Mouse (Mus musculus): ENCODE data around the gene Nfe2l1. TPM values are rescaled to one million over a fixed set of nuclear protein-coding genes. Genes with fewer than 3 reads are reported as not detected.

The Nfe2l1 gene
- polyA plus RNA-seq, 1 experiment from 2014 or later = 22.1 TPM

DNA sequence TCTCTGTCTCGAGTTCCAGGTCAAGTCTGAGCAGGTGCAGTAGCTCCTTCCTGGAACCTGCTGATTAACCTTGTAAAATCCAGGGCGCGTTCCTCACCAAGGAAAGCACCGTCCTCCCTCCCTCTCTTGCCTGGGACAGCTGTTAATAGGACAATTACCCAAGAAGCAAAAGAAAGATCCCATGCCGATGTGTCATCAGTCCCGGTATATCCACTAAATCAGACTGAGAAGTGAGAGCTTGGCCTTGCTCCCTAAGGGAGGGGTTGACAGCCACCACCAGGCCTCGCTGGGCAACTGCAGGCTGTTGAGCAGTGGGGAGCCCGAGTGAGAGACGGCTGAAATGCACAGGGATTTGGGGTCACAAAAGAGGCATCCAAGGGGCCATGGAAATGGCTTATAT is 7.5 kb upstream of the Nfe2l1 start:
- H3K9me3 ChIP-seq (ENCODE audit: low read length) = no peaks in the 10 kb centered on the region
- H3K36me3 ChIP-seq (replicated peaks; ENCODE audit: insufficient read depth, low read length) = no peaks in the 10 kb centered on the region
- 43% methylated on average over 9 of the region's 9 CpGs for WGBS (ENCODE audit: insufficient replicate concordance)
- peaks cover 2% of the 10 kb centered on the region; the same call in 1 of the 2 replicates for H3K4me1 ChIP-seq (ENCODE audit: insufficient read depth)
- no peak overlapping the region for H3K4me3 ChIP-seq (ENCODE audit: low read depth, low read length)
- DNase-seq (no peak), ATAC-seq (peak; percentile 41; the same call in 1 of the 2 replicates)
- no peak overlapping the region for H3K9ac ChIP-seq (replicated peaks)
- TF ChIP-seq CTCF (IDR thresholded peaks at IDR 0.05; ENCODE audit: low read depth) (peak; percentile 63), EP300 (IDR thresholded peaks at IDR 0.05; ENCODE audit: low read depth) (no peak)
- H3K27ac ChIP-seq (ENCODE audit: low read depth) = no peak overlapping the region
- no peak overlapping the region for H3K4me2 ChIP-seq (ENCODE audit: low read depth, low read length)
- H3K27me3 ChIP-seq (ENCODE audit: insufficient read depth, low read length) = no peaks in the 10 kb centered on the region

DNA sequence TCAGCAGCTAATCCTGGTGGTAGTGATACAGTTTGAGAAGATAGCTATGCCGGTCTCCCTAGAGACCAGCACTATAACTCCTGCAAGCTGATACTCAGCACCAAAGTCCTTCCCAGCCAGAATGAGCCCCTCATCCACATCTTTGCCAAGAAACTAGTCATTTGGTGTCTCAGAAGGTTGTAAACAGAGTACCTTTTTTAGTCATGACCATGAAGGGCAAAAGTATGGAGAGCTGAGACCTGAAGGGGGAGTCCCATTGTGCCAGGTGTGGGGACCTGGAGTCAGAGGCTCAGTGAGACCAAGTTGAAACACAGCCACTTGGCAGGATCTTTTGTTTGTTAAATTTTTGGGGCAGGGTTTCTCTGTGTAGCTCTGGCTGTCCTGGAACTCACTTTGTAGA is 4.4 kb upstream of the Nfe2l1 start:
- no peak overlapping the region for H3K4me3 ChIP-seq (ENCODE audit: low read depth, low read length)
- H3K9ac ChIP-seq (replicated peaks) = no peak overlapping the region
- no peaks in the 10 kb centered on the region for H3K36me3 ChIP-seq (replicated peaks; ENCODE audit: insufficient read depth, low read length)
- WGBS (ENCODE audit: insufficient replicate concordance) = 90% methylated on average over 1 of the region's 1 CpGs
- H3K9me3 ChIP-seq (ENCODE audit: low read length) = no peaks in the 10 kb centered on the region
- no peak overlapping the region for H3K4me2 ChIP-seq (ENCODE audit: low read depth, low read length)
- TF ChIP-seq CTCF (IDR thresholded peaks at IDR 0.05; ENCODE audit: low read depth) = no peak
- no peak for TF ChIP-seq EP300 (IDR thresholded peaks at IDR 0.05; ENCODE audit: low read depth)
- no peak for ATAC-seq
- DNase-seq = no peak
- no peaks in the 10 kb centered on the region for H3K27me3 ChIP-seq (ENCODE audit: insufficient read depth, low read length)
- peaks cover 8% of the 10 kb centered on the region for H3K4me1 ChIP-seq (ENCODE audit: insufficient read depth)
- no peak overlapping the region for H3K27ac ChIP-seq (ENCODE audit: low read depth)

- no peak overlapping the region for H3K27ac ChIP-seq (ENCODE audit: low read depth)
- no peak overlapping the region for H3K4me2 ChIP-seq (ENCODE audit: low read depth, low read length)
- no peak overlapping the region for H3K4me3 ChIP-seq (ENCODE audit: low read depth, low read length)
- H3K4me1 ChIP-seq (ENCODE audit: insufficient read depth) = peaks cover 10% of the 10 kb centered on the region
- H3K36me3 ChIP-seq (replicated peaks; ENCODE audit: insufficient read depth, low read length) = no peaks in the 10 kb centered on the region
- DNase-seq (no peak), ATAC-seq (no peak)
- no peak overlapping the region for H3K9ac ChIP-seq (replicated peaks)
- H3K9me3 ChIP-seq (ENCODE audit: low read length) = no peaks in the 10 kb centered on the region
- no peaks in the 10 kb centered on the region for H3K27me3 ChIP-seq (ENCODE audit: insufficient read depth, low read length)
- TF ChIP-seq CTCF (IDR thresholded peaks at IDR 0.05; ENCODE audit: low read depth) = no peak
- no peak for TF ChIP-seq EP300 (IDR thresholded peaks at IDR 0.05; ENCODE audit: low read depth)
- WGBS (ENCODE audit: insufficient replicate concordance) = 68% methylated on average over 2 of the region's 2 CpGs
Measured at GRCm38 (mm10) chr11:96832973-96833372, 3.2 kb upstream of the Nfe2l1 start.

- no peak for ATAC-seq
- Histone ChIP-seq H3K4me3 (ENCODE audit: low read depth, low read length) (no peak overlapping the region), H3K27me3 (ENCODE audit: insufficient read depth, low read length) (no peaks in the 10 kb centered on the region), H3K4me1 (ENCODE audit: insufficient read depth) (peaks cover 14% of the 10 kb centered on the region), H3K4me2 (ENCODE audit: low read depth, low read length) (no peak overlapping the region), H3K9me3 (ENCODE audit: low read length) (no peaks in the 10 kb centered on the region), H3K27ac (ENCODE audit: low read depth) (no peak overlapping the region), H3K9ac (replicated peaks) (no peak overlapping the region), H3K36me3 (replicated peaks; ENCODE audit: insufficient read depth, low read length) (no peaks in the 10 kb centered on the region)
- WGBS (ENCODE audit: insufficient replicate concordance) = 82% methylated on average over 3 of the region's 3 CpGs
- TF ChIP-seq CTCF (IDR thresholded peaks at IDR 0.05; ENCODE audit: low read depth) = no peak
- no peak for TF ChIP-seq EP300 (IDR thresholded peaks at IDR 0.05; ENCODE audit: low read depth)
- no peak for DNase-seq
Measured at GRCm38 (mm10) chr11:96832541-96832940, 2.8 kb upstream of the Nfe2l1 start.

GRCm38 (mm10) chr11:96831516-96831915 is 1.7 kb upstream of the Nfe2l1 start:
- no peak for TF ChIP-seq CTCF (IDR thresholded peaks at IDR 0.05; ENCODE audit: low read depth)
- TF ChIP-seq EP300 (IDR thresholded peaks at IDR 0.05; ENCODE audit: low read depth) = peak; percentile 70
- Histone ChIP-seq H3K9ac (replicated peaks) (no peak overlapping the region), H3K9me3 (ENCODE audit: low read length) (no peaks in the 10 kb centered on the region), H3K4me1 (ENCODE audit: insufficient read depth) (peaks cover 23% of the 10 kb centered on the region), H3K27me3 (ENCODE audit: insufficient read depth, low read length) (no peaks in the 10 kb centered on the region), H3K4me2 (ENCODE audit: low read depth, low read length) (0 out of 2 replicates have a peak overlapping the region, but pooled peaks have one; percentile 16), H3K36me3 (replicated peaks; ENCODE audit: insufficient read depth, low read length) (peaks cover 8% of the 10 kb centered on the region), H3K27ac (ENCODE audit: low read depth) (peak overlapping the region; percentile 99), H3K4me3 (ENCODE audit: low read depth, low read length) (no peak overlapping the region)
- WGBS (ENCODE audit: insufficient replicate concordance) = 60% methylated on average over 4 of the region's 4 CpGs
- ATAC-seq (no peak; the same call in 1 of the 2 replicates), DNase-seq (peak; percentile 56)

DNA sequence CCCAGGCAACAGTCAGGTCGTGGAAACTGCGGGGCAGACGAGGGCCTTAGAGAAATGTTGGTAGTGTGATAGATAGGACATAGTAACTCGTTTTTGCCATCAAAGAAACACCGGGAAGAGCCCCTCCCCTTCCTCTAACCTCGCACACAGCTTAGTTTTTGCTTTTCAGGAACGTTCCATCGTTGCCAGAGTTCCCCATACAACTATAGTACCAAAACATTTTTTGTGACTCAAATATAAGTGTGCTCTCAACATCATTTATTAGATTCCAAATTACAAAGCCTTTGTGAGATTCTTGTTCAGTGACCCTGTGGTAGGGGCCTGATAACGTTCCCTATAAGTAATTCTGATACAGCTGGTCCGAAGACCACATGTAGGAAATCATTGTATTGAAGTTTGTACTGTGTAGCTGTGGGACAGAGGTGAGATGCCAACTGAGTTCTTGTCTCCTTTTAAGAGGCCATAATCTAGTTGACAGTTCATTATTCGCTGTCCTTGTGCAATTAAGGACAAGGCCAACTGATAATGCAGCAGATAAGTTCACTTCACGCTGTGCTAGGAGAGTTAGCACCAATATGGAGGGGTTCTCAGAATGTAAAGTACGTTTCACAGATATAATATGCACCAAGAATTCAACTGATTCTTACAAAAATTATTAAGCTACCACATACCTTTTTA is 910 bp upstream of the Nfe2l1 start:
- peaks cover 8% of the 10 kb centered on the region for H3K36me3 ChIP-seq (replicated peaks; ENCODE audit: insufficient read depth, low read length)
- no peaks in the 10 kb centered on the region for H3K9me3 ChIP-seq (ENCODE audit: low read length)
- peak overlapping the region; percentile 84 for H3K4me3 ChIP-seq (ENCODE audit: low read depth, low read length)
- peak overlapping the region; percentile 99 for H3K27ac ChIP-seq (ENCODE audit: low read depth)
- ATAC-seq (no peak), DNase-seq (no peak)
- H3K4me1 ChIP-seq (ENCODE audit: insufficient read depth) = peaks cover 32% of the 10 kb centered on the region
- H3K4me2 ChIP-seq (ENCODE audit: low read depth, low read length) = peak overlapping the region; percentile 91
- TF ChIP-seq EP300 (IDR thresholded peaks at IDR 0.05; ENCODE audit: low read depth) = no peak
- H3K27me3 ChIP-seq (ENCODE audit: insufficient read depth, low read length) = no peaks in the 10 kb centered on the region
- 15% methylated on average over 13 of the region's 13 CpGs for WGBS (ENCODE audit: insufficient replicate concordance)
- H3K9ac ChIP-seq (replicated peaks) = peak overlapping the region; percentile 51

Data from liver, postnatal 0 days (tissue).